Mouse (Mus musculus) lung, adult 2 months (tissue): ENCODE results near the gene Rasgef1a. TPM values are rescaled to one million over a fixed set of nuclear protein-coding genes. Genes with fewer than 3 reads are reported as not detected.

Source experiments
- DNase-seq: peaks from one replicate; pipeline ENCODE4 v3.0.0; 2022
- H3K4me1 ChIP-seq: fragments of 200-500 bp; 2 replicates; pipeline ENCODE4 v1.6.1; 2011; ENCODE audit warnings: low read length; ENCODE audit not compliant: control insufficient read depth, insufficient read depth
- H3K4me3 ChIP-seq: fragments of 200-500 bp; replicated peaks from 2 replicates; pipeline ENCODE3; 2011; ENCODE audit warnings: low read depth, mild to moderate bottlenecking, control low read depth, low read length; ENCODE audit errors: extremely low read depth
- CTCF ChIP-seq: fragments of 200-500 bp; IDR thresholded peaks from 2 replicates; pipeline ENCODE4 v1.5.1; 2011; ENCODE audit warnings: mild to moderate bottlenecking, low read length, control low read depth; ENCODE audit not compliant: insufficient read depth
- POLR2A ChIP-seq: fragments of 200-500 bp; IDR thresholded peaks from 2 replicates; pipeline ENCODE4 v1.6.1; 2011; ENCODE audit warnings: low read depth, mild to moderate bottlenecking, control low read depth, low read length, borderline replicate concordance; ENCODE audit errors: extremely low read depth
- WGBS: fragments of 180-500 bp; shearing (Covaris S2); methylation state at CpG from one replicate; pipeline ENCODE4 v1.1.7; 2018; 5-methylcytosine and 5-hydroxymethylcytosine counted together
- polyA plus RNA-seq: library from polyadenylated mRNA; depleted of rRNA; stranded (reverse); fragments of >200 nt; gene quantifications from 2 replicates; pipeline ENCODE4 v1.2.3, GENCODE M21; 2012

Rasgef1a gene
- polyA plus RNA-seq, 1 experiment, result 57.1 TPM

GRCm38 (mm10) chr6:118022898-118023635, 11.8 kb downstream of the Rasgef1a start:
- Histone ChIP-seq H3K4me1 (no peaks in the 10 kb centered on the region), H3K4me3 (no peak overlapping the region)
- TF ChIP-seq POLR2A (no peak), CTCF (no peak)
- DNase-seq, result no peak
- 60% methylated on average over 15 of the region's 15 CpGs for WGBS

DNA sequence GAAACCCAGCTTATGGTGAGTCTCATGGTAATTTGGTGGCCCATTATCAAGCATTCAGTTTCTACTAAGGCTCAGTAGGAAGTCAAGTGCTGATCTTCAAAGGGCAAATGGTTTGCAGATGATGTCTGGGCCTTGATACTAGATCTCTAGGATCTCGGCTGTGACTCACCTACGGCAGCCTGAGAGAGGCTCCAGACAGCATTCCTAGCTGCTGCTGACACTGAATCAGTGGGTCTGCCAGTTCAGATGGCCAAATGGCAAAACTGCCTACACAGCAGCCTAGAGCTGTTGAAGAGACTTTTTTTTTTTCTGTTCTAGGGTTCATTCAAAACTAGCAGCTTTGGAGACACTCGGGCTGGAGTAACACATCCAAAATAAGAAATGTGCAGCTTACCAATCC, 15.8 kb downstream of the Rasgef1a start:
- TF ChIP-seq POLR2A (no peak), CTCF (no peak)
- no peak for DNase-seq
- no peak overlapping the region for H3K4me3 ChIP-seq
- peaks cover 2% of the 10 kb centered on the region for H3K4me1 ChIP-seq
- WGBS, result 90% methylated on average over 3 of the region's 3 CpGs

DNA sequence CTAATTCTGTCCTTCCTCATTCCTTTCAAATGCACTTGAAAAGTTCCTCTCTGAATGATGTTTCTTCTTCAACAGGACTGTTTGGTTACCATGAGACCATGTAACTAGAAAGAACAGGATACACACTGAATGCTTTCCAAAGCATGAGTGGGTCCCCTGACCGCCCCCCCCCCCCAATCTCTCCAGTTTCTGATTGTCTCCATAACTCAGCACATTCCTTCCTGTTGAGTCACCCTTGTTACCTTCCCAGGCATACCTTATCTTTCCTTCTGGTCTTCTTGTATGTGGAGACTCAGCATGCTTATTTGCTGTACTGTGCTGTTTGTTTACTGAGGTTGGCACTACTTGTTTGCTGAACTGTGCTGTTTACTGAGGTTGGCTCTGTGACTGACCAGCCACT, 20.2 kb downstream of the Rasgef1a start:
- peaks cover 13% of the 10 kb centered on the region for H3K4me1 ChIP-seq
- DNase-seq, result no peak
- 33% methylated on average over 1 of the region's 1 CpGs for WGBS
- no peak for TF ChIP-seq CTCF
- TF ChIP-seq POLR2A, result no peak
- H3K4me3 ChIP-seq, result no peak overlapping the region

DNA sequence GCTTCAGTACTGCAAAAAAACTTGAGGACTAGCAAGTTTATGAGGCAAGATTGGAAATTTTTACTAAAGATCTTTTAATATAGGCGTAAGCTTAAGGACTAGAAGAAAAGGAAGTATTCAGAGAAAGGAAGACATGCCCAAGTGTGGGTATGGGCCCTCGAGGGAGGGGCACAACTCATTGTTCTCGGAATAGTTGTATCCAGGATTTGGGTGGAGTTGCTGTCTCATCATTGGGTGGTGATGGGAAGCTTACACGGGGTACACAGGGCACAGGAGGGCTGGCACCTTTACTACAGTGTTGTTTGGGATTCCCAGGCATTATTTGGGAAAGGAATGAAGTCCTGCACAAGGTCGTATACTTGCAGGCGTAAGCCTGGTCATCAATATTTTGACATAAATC, 24.4 kb downstream of the Rasgef1a start:
- H3K4me3 ChIP-seq, result no peak overlapping the region
- WGBS, result 47% methylated on average over 6 of the region's 6 CpGs
- peaks cover 17% of the 10 kb centered on the region for H3K4me1 ChIP-seq
- no peak for DNase-seq
- TF ChIP-seq POLR2A (peak; percentile 23; the same call in 1 of the 2 replicates), CTCF (no peak)

GRCm38 (mm10) chr6:118036118-118036805, 25.0 kb downstream of the Rasgef1a start:
- DNase-seq, result peak; percentile 55
- peak; percentile 71; the same call in 1 of the 2 replicates for TF ChIP-seq POLR2A
- TF ChIP-seq CTCF, result no peak
- WGBS, result 31% methylated on average over 9 of the region's 9 CpGs
- peak overlapping the region; percentile 21 for H3K4me3 ChIP-seq
- H3K4me1 ChIP-seq, result peaks cover 15% of the 10 kb centered on the region

DNA sequence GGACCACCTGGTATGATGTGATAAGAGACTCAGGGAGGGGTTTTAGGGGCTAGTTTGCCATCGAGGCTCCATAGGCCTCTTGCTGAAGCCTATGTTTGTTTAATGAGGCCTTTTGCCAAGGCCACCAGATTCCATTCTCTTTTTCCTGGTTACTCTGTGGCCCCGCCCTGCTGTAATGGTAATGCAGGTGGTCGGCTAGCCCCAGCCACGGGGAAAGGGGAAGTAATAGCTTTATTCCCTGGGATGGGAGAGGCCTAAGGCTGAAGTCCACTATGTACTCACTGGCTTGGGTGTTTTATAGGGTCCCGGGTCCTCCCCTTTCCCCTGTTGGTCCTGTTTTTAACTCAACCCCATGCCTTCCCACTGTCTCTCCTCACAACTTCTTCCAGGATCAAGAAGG, 25.6 kb downstream of the Rasgef1a start:
- Histone ChIP-seq H3K4me3 (no peak overlapping the region), H3K4me1 (peaks cover 15% of the 10 kb centered on the region)
- WGBS, result 40% methylated on average over 5 of the region's 5 CpGs
- TF ChIP-seq CTCF (no peak), POLR2A (no peak)
- no peak for DNase-seq

DNA sequence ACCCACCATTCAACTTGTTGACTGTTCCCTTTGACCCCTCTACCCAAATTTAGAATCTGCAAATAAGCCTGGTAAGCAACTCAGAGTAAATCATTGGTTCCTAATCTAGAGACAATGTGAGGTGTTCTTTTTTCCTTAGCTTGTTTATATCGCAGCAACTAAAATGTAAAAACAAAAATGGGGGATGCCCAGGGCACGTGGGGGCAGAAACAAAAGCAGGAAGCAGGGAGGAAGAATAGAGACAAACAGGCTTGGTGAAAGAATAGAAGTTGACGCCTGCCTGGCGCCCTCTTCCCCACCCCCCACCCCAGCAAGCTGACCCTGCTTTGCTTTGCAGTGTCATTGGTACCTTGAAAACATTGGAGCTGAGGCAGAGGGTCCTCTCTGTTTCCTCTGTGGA, 33.9 kb downstream of the Rasgef1a start:
- peaks cover 42% of the 10 kb centered on the region for H3K4me1 ChIP-seq
- TF ChIP-seq POLR2A (no peak; the same call in 1 of the 2 replicates), CTCF (no peak)
- DNase-seq, result no peak
- no peak overlapping the region for H3K4me3 ChIP-seq
- WGBS, result 32% methylated on average over 4 of the region's 4 CpGs

DNA sequence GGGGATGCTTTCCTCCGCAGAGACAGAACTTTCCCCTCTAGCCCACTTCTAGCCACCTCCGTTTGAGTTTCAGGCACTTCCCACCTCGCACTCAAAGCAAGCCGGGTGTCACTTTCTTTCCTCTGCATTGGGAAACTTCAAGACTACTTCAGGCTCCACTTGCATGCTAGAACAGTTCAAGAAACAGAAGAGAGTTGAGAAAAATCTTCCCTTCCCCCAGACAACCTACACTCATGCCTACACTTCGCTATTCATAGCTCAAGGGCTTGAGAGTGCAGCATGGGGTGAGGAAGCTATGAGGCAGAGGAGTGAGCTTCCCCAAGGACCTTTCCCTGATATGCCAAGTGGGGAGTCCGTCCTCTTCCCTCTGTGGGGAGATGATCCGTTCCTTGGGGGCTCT, 34.7 kb downstream of the Rasgef1a start:
- 30% methylated on average over 7 of the region's 7 CpGs for WGBS
- H3K4me1 ChIP-seq, result peaks cover 44% of the 10 kb centered on the region
- no peak overlapping the region for H3K4me3 ChIP-seq
- DNase-seq, result peak; percentile 46
- TF ChIP-seq POLR2A (no peak), CTCF (no peak)

- TF ChIP-seq CTCF (no peak), POLR2A (no peak)
- H3K4me3 ChIP-seq, result no peak overlapping the region
- H3K4me1 ChIP-seq, result peaks cover 49% of the 10 kb centered on the region
- WGBS, result 61% methylated on average over 3 of the region's 3 CpGs
- no peak for DNase-seq
Measured at GRCm38 (mm10) chr6:118046511-118046910, 35.3 kb downstream of the Rasgef1a start.

GRCm38 (mm10) chr6:118046924-118047323, 35.7 kb downstream of the Rasgef1a start:
- TF ChIP-seq POLR2A (no peak), CTCF (no peak)
- peaks cover 49% of the 10 kb centered on the region for H3K4me1 ChIP-seq
- H3K4me3 ChIP-seq, result no peak overlapping the region
- no peak for DNase-seq
